Mouse (Mus musculus) adrenal gland, postnatal 10 days (tissue): ENCODE data around the gene Tfap2e. TPM values are rescaled to one million over a fixed set of nuclear protein-coding genes. Genes with fewer than 3 reads are reported as not detected.

Experiments used
- DNase-seq: peaks from one replicate; pipeline ENCODE4 v3.0.0; 2021; ENCODE audit warnings: mixed read lengths
- total RNA-seq, 2 experiments: library from RNA; stranded (reverse); gene quantifications; 2 replicates each; pipeline ENCODE4 v1.2.3; 2021

Tfap2e gene
- total RNA-seq, 2 experiments from 2014 or later: not detected

GRCm38 (mm10) chr4:126751556-126752023 lies 15.6 kb upstream of the Tfap2e start:
- no peak for DNase-seq

GRCm38 (mm10) chr4:126750863-126751555 lies 15.0 kb upstream of the Tfap2e start:
- no peak for DNase-seq

DNA sequence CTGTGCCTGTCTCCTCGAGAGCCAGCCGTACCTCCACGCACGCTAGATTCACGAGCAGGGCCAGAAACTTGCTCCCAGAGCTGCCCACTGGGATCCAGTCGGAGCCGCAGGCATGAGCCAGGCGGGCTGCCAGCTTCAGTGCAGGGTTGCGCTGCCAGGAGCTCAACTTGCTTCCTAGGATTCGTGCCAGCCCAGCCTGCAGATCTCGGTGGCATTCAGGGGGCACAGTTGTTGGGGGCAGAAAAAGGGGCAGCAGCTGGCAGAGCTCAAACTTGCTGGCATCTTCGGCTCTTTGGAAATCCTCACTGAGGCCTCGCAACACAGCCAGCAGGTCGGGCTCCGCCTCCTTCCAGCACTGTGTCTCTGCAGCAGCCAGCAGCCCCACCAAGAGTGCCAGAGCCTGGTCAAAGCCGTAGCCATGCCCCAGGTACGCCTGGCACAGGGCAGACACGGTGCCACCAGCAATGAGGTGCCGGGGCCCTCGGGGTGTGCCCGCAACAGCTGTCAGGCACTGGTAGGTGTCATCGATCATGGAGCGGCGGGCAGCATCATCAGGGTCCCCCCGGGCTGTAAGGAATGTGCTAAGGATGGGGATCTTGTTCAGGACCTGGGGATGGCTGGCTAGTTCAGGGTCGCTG lies 14.1 kb upstream of the Tfap2e start:
- DNase-seq: peak; percentile 77

DNA sequence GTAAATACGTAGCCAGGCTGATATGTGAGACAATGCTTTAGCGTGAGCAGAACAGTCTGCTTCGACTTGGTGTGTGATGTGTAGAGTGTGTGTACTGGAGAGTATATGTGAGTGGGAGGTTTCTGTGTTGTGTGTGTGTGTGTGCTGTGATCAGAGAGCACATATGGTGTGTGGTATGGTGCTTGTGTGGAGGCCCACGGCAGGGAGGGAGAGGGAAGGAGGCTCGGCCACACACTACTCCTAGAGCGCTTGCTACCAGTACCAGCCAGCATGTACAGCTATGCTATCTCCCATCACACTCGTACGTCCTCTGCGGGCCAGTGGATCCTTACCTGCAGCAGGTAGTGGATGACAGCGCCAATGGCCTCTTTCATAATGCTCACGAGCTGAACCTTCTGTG lies 13.5 kb upstream of the Tfap2e start:
- no peak for DNase-seq

DNA sequence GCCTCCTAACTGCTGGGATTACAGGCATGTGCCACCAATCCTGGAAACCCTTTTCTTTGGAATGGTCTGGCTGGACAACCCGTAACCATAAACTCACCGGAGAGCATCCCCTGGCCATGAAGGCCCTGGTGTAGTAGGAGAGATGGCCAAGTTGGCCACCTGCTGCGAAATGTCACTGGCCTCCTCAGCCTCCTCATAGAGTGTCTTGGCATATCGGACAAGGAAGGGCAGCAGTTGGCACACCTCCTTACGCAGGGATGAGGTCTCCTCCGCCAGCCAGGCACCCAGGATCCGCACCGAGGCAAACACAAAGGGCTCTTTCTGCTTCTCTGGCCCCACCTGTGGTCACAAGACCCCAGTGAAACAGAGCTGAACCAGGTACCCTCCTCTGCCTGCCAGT lies 12.3 kb upstream of the Tfap2e start:
- no peak for DNase-seq

- DNase-seq: no peak
Measured at GRCm38 (mm10) chr4:126746194-126746840, 10.3 kb upstream of the Tfap2e start.

DNA sequence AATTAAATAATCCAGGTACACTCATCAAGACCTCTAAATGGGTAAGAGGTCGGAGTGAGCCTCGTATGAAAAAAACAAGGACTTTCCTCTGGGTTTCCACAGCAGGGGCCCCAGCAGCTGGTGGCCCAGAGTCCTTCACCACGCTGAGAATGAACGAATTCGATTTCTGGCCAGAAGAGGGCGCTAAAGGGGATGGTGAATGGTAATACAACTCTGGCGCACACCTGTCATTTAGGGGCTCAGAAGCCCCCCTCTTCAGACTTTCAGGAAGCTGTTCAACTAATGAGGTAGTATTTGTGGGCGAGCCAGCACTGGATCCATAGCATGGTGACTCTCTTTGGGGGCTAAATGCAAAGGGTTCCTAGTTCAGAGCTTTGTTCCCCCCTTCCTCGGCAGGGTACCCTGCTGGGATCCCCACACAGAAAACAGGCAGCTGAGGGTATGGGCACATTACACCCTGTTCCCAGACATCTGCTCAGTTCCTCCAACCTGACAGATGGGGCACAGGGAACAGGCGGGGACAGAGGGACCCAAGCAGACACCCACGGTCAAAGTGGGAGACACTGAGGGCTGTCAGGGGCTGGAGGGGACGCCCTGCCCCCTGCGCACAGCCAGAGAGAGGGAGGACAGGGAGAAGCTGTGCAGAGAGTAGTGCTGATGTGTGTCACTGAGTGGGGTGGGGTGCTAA lies 9.6 kb upstream of the Tfap2e start:
- DNase-seq: peak; percentile 74

- DNase-seq: peak; percentile 40
Measured at GRCm38 (mm10) chr4:126744831-126745230, 8.8 kb upstream of the Tfap2e start.

DNA sequence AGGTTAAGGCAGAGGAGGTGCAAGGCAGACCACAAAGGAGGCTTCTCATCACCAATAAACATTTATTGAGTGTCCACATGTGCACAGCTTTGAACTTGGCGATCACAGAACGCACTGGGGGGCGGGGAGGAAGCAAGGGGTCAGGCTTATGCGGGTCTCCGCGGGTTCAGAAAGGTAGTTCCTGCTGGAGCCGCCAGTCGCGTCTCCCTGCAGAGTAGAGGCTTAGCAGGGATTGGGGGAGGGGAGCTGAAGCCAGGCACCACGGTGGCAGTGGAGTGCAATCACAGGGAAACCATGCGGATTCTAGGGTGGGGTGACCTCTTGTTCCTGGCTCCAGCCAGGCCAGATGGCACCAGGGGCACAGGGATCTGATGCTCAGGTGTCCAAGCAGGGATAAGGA lies 7.7 kb upstream of the Tfap2e start:
- DNase-seq: no peak

DNA sequence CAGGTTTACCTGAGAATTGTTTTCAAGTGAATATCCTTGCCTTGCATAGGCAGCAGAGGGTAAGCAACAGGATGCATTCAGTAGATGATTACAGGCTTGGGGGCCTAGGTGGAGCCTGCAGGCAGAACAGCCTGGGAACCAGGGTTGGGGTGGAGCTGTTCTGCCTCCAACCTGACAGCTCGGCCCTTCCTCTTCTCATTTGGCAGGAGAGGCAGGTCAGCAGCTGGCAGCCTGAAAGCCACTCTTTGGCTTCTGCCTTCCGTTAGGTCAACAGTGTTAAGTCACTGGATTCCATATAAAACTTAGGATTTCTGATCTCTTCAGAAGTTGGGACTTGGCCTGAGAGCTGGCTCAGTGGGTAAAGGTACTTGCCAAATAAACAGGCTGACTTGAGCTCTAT lies 6.9 kb upstream of the Tfap2e start:
- no peak for DNase-seq

- DNase-seq: peak; percentile 86
Measured at GRCm38 (mm10) chr4:126741448-126741847, 5.4 kb upstream of the Tfap2e start.

DNA sequence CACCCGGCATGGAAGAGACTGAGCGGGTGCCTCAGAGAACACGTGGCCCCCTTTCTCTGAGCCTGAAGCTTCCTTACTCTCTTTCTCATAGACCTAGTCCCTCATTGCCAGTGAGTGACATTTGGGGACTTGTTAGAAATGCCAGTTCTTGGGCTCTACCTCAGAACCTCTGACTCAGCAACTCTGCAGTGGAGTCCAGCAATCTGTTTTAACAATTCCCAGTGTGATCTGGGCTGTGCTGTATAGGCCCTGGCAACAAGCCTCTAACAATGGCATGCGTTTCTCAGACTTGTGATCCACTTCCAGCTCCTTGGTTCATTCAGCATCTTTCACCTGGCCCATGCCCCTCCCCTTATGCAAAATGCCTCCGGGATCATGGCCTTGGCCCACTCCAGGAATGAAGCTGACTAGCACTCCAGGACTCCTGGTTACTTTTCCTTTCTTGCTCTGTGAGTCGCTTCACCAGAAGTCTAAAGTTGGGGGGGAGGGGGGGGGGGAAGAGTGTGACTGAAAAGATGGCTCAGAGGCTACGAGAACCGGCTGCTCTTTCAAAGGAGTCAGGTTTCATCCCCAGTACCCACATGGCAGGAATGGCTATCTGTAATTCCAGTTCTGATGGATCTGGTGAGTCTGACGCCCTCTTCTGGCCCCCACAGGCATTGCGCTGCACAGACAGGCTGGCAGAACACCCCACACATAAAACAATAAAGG lies 4.1 kb upstream of the Tfap2e start:
- no peak for DNase-seq

DNA sequence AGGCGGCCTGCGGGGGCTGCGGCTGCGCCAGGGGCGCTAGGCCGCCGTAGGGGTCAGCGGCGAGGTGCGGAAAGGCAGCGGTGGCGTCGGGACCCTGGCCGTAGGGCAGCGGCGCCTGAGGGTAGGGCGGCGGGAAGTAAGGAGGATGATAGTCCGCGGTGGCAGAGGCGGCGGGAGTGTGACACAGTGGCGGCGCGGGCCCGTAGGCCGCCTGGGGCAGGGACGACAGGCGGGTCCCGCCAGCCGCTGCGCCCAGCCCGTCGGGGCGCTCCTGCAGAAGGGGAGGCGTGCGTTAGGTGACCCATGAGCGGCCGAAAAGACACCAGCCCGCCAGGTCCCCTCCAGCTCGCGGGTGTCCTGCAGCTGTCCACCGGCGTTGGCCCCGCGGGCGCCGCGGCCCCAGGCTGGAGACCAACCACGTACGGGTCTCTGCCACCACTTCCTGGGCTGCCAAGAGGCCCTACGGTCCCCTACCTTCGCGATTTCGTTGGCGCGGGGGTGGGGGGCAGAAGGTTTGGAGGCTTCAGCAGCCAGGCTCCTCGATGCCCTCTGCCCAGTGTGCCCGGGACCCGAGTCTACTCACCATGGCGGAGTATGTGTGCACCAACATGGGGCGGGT lies 549 bp downstream of the Tfap2e start:
- peak; percentile 22 for DNase-seq

DNA sequence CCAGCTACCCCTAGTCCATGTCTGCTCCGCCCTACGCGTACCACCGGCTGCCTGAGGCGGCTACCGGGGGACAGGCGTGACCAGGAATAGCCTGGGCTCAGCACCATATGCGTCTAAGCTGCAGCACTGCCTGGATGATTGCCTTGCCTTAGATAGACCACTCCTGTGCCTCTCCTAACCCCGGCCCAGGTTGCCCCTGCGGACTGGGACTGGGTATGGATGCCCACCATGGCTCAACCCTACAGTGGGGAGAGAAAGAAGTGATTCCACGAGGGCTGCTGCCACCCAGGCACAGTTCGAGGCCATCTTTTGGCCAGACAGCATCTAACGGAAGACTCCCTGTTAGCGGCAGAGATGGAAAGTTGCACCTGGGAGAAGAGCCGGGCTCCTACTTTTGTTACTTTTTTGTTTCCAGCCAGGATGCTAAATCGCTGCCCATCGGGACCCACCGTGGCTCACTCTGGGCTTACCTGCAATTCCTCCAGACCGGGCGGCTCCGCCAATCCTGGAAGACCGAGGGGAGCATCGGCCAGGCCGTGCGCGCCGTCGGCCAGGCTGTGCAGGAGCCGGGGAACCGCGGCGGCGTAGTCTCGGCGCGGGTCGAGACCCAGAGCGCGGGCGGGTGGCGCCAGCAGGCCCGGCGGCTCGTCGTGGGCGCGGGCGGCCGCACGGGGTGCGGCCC lies 1.2 kb downstream of the Tfap2e start:
- DNase-seq: no peak

- no peak for DNase-seq
Measured at GRCm38 (mm10) chr4:126734001-126734603, 1.9 kb downstream of the Tfap2e start.

- peak; percentile 54 for DNase-seq
Measured at GRCm38 (mm10) chr4:126732531-126733380, 3.3 kb downstream of the Tfap2e start.

DNA sequence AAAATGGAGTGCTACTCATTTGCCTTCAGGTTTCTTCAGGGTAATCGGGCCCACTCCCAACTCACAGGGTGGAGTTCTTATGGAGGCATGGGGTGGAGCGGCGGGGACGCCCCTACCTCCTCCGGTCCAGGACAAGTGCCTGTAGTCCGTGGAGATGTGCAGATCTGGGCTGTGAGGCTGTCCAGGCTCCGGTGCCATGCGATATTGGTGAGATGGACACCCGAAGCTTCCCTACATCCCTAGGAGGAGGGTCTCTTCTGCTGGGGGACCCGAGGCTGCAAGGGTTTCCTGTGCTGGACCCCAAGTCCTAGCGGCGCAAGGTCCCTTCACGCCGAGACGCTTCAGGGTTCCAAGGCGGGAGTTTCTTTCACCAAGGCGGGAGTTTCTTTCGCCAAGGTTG lies 3.9 kb downstream of the Tfap2e start:
- DNase-seq: no peak

- DNase-seq: no peak
Measured at GRCm38 (mm10) chr4:126707439-126707826, 28.6 kb downstream of the Tfap2e start.

- no peak for DNase-seq
Measured at GRCm38 (mm10) chr4:126706630-126707438, 29.2 kb downstream of the Tfap2e start.
